In the genomic region with DNA sequence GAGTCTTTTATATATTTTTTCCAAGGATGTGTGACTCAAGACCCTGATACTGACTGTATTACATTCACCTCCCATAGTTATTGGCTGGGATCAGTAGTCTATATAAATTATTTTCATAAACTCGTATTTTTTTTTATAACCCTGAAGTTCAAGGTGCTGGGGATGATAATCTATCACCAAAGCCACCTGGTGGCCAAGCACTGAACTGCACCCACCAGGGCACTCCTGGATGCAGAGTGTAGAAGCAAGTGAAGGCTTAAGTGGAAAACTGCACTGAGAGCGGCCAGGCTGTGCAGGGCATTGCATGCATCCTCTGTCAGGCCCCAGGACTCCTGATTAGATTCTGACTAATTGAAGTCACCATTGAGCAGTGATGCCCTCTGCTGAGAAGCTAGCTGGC, we compare ENCODE assay signal across 1 mouse cellular context.
TF ChIP-seq lines count a peak whose summit lies in the region.

No protein-coding gene starts in this region.

TF ChIP-seq in MEL, 35 proteins besides CTCF, POLR2A, EP300 and RAD21:
- TF ChIP-seq ELF1 (IDR thresholded peaks at IDR 0.05; ENCODE audit: low read depth, low read length) (no peak), UBTF (IDR thresholded peaks at IDR 0.05; ENCODE audit: borderline replicate concordance, insufficient read depth, low read depth, low read length) (no peak), ZC3H11A (IDR thresholded peaks at IDR 0.05; ENCODE audit: low read depth, low read length) (peak; percentile 51), SMC3 (IDR thresholded peaks at IDR 0.05; ENCODE audit: low read depth, low read length) (peak; percentile 73), ZNF384 (IDR thresholded peaks at IDR 0.05; ENCODE audit: low read depth, low read length) (0 out of 2 replicates have a peak, but pooled peaks have one; percentile 19)
TF ChIP-seq in MEL: peak in this region for 3.
